Mouse (Mus musculus) gastrocnemius, adult 2 months (tissue): ENCODE data around the gene Krt33a. TPM values are rescaled to one million over a fixed set of nuclear protein-coding genes. Genes with fewer than 3 reads are reported as not detected.

Experiments
- DNase-seq: peaks from one replicate; pipeline ENCODE4 v3.0.0; 2022
- H3K27ac ChIP-seq: fragments of 200-600 bp; 2 replicates; pipeline ENCODE4 v1.8.1; 2022; ENCODE audit warnings: mild to moderate bottlenecking
- H3K4me3 ChIP-seq: fragments of 200-600 bp; 2 replicates; pipeline ENCODE4 v1.8.1; 2022; ENCODE audit warnings: mild to moderate bottlenecking, moderate library complexity
- CTCF ChIP-seq: fragments of 200-600 bp; IDR thresholded peaks from 2 replicates; pipeline ENCODE4 v1.8.1; 2022; ENCODE audit warnings: antibody characterized with exemption, mild to moderate bottlenecking, moderate library complexity
- intact Hi-C: fragments of 180-260 bp; cut with DNase I; formaldehyde crosslinking; loops from one replicate; pipeline ENCODE4 v1.15.1; 2025
- long read RNA-seq, 2 experiments: library from polyadenylated mRNA; stranded (forward); transcript quantifications; one replicate each; pipeline ENCODE4 v2.0.0; 2021
- total RNA-seq, 2 experiments: library from RNA; stranded (reverse); gene quantifications; 2 replicates each; pipeline ENCODE4 v1.2.3; 2021

The Krt33a gene
- total RNA-seq: not detected
- long read RNA-seq, experiment 1: 0 reads
- long read RNA-seq, experiment 2: 0 reads

DNA sequence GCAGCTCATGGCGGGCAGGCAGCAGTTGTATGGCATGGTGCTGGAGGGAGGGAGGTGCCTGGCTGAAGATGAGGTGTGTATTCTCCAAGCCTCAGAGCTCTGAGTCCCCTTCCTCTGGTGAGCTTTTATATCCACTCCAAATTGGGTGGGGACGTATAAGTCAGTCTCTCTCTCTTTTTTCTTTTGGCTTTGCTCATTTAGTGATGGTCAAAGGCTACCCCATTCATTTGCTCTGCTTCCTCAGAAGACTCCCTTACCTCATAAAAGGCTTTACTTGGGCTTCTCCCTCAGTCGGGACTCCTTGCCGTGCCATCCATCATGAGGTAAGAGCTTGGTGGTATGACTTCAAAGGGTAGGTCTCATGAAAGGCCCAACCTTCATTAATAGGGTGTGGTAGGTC is at the start of gene Krt33a:
Krt33a (minus strand) TSS at position 101 of the 400 bp plus-strand sequence.
- intact Hi-C loops: no loop called here
- TF ChIP-seq CTCF: no peak
- no peak within 1 kb of the TSS for H3K27ac ChIP-seq
- H3K4me3 ChIP-seq: no peak within 1 kb of the TSS
- no peak for DNase-seq

DNA sequence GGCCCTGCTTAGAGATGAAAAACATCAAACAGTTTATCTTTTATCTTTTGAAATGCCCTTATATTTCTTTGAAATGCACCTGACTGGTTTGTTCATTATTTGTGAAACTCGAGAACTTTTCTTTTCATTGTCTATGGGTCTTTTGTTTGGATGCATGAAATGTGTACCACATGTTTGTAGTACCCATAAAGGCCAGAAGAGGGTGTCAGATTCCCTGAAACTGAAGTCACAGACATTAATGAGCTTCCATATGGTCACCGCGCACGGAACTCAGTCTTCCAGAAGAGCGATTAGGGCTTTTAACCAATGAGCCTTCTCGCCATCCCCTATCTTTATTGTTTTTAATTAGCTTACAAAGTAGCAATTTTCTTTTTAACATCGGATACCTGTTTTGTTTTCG is 42.9 kb upstream of the Krt33a start:
- intact Hi-C loops: no loop called here
- TF ChIP-seq CTCF: no peak; the same call in 1 of the 2 replicates

DNA sequence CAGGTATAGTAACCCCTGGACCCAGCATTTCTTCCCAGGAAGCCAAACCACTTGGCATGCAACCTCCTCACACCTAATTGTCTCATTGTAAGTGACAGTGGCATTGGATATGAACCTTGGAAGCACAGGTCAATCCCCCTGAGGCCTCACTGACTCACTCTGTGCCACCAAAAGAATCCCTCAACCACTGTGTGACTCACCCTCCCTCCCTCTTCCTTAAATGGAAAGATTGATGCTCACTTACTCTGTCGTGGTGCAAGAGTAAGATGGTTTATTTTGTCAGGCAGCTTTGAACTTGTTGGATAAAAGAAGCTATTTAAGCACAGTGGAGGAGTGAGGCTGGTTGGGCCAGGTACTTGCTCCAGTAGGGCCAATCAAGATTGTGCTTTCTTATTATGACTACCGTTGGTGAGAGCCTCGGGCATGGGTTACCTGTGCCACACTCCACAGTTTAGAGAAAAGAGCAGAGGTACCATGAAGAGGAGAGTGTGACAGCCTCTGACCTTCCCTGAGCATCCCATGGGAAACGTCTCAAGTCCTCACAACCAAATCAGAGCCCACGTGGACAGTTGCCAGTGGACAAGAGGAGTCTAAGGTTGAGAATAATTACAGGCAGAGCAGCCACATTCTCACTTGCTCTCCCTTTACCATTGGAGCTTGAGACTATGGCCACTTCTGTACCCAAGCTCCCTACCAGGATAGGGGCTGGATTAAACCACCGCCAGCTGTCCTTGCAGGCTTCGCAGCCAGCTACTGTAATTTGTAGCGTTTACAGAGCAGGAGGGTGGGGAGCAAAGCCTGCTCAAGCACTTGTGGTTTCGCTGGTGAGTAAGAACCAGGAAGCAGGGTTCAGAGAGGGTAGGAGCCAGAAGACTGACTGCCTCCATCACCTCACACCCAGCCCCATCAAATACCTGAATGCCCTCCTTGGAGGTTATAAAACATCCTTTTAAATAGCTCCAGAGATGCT is 40.0 kb upstream of the Krt33a start:
- intact Hi-C loops: no loop called here
- H3K4me3 ChIP-seq: no peak overlapping the region
- no peak for DNase-seq
- no peak for TF ChIP-seq CTCF
- H3K27ac ChIP-seq: no peak overlapping the region

More for the DNA sequence above, 42.9 kb upstream of the Krt33a start:
- H3K27ac ChIP-seq: no peak overlapping the region
- no peak for DNase-seq
- no peak overlapping the region for H3K4me3 ChIP-seq

DNA sequence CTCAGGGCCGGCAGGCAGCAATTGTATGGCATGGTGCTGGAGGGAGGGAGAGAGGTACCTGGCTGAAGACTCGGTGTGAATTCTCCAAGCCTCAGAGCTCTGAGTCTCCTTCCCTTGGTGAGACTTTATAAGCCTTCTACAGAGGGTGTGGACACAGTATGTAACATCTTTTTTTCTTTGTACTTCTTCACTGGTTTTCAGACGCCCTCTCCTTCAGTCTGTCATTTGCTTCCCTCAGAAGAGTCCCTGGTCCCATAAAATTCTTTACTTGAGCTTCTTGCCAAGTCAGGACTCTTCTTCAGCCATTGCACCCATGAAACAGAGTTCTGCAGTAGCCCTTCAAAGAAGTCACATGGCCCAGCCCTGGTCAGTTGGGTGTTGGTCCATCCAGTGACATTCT is 34.4 kb upstream of the Krt33a start, which contains the start of gene Krt31:
Krt31 (minus strand) TSS at position 101 of the 400 bp plus-strand sequence.
- intact Hi-C loops: no loop called here
- DNase-seq: no peak
- no peak within 1 kb of the TSS for H3K27ac ChIP-seq
- no peak within 1 kb of the TSS for H3K4me3 ChIP-seq
- no peak for TF ChIP-seq CTCF

DNA sequence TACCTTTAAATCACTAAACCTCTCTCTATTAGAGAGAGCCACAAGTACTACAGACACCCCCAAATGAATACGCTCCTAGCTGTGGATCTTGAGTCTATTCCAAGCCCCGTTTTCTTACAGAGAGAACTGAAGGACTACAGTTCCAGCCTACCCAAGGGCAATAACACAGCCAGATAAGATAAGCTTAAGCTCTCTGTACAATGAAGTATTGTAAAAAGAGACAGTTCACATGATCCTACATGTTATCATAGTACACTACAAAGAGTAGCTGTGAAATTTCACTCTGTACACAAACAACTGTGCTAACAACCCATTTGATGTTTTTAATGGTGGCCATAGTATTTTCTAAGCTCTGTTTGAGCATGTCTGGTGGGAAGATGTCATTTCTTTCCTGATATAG is 31.2 kb upstream of the Krt33a start:
- Histone ChIP-seq H3K27ac (no peak overlapping the region), H3K4me3 (no peak overlapping the region)
- intact Hi-C loops: no loop called here
- TF ChIP-seq CTCF: no peak
- DNase-seq: no peak

DNA sequence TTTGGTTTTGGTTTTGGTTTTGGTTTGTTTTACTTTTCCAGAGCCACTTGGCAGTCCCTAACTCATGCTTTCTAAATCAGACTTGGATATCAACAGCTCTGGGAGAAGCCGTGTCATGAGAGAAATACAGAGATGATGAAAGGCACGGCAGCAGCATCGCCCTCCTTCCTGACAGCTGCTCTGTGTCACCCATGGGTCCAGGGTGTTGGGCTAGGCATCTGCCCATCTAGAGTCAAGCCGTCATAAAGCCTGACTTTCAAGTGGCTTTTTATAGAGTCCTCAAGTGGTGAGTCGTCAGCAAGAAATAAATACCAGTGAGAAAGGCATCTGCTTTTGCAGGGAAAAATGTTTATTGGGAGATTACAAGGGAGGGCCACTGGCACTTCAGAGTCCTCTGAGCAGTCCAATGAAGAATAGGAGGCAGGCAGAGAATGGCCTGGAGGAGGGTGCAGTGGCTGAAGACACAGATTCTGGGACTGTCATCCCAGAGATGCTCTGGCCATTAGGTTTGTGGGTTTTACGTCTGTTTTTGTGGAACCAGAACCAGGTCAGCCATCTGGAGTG is 30.4 kb upstream of the Krt33a start:
- intact Hi-C loops: no loop called here
- no peak for TF ChIP-seq CTCF
- no peak overlapping the region for H3K4me3 ChIP-seq
- DNase-seq: no peak
- H3K27ac ChIP-seq: no peak overlapping the region

DNA sequence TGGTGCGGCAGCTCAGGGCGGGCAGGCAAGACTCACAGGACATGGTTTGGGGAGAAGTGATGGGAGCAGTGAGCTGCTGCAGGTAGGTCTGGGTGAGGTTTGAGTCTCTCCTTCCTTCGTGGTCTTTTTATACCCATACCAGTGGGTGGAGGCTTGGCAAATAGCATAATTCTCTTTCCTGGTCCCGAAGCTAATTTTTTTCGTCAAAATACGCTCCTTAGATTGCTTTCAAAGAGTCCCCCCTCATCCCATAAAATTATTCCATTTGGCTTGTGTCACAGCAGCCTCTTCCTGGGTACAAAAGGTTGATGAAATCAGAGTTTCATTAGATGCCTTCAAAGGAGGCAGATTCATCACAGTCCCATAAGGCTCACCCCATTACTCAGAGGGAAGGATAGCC is 25.4 kb upstream of the Krt33a start, which contains the start of gene Krt34:
Krt34 (minus strand) TSS at position 101 of the 400 bp plus-strand sequence.
- Histone ChIP-seq H3K4me3 (no peak within 1 kb of the TSS), H3K27ac (no peak within 1 kb of the TSS)
- DNase-seq: no peak
- intact Hi-C loops: no loop called here
- no peak for TF ChIP-seq CTCF

DNA sequence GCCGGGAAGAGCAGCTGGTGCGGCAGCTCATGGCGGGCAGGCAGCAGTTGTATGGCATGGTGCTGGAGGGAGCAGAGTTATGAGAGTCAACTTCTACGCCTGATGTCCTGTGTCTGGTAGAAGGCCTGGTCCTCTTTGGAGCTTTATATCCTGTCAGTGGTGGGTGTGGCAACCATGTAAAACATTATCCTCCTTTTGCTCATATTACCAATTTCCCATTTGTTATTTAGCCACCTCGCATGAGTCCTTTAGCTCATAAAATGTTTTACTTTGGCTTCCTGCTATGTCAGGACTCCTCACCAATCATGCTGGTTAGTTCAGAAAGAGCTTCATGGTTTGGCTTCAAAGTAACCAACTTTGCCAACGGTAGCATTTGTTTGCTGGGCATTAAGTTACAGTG is 13.8 kb upstream of the Krt33a start, which contains the start of gene Krt33b:
Krt33b (minus strand) TSS at position 101 of the 400 bp plus-strand sequence.
- Histone ChIP-seq H3K27ac (no peak within 1 kb of the TSS), H3K4me3 (no peak within 1 kb of the TSS)
- TF ChIP-seq CTCF: no peak
- no peak for DNase-seq
- intact Hi-C loops: no loop called here

DNA sequence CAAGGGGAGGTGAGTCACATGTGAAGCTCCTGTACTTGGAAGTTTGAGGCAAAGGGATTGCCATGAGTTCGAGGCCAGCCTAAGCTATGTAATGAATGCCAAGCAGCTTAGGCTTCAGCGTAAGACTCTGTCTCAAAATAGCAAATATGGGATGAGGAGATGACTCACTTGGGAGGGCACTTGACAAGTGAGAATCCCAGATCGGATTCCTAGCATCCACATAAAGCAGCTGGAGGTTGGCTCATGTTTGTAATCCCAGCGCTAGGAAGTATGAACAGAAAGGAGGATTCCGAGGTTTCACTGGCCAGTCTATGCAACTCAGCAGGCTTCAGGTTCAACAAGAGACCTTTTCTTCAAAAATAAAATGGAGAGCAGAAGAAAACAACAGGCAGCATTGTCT is 5.4 kb upstream of the Krt33a start:
- intact Hi-C loops: no loop called here
- H3K27ac ChIP-seq: no peak overlapping the region
- H3K4me3 ChIP-seq: no peak overlapping the region
- no peak for DNase-seq
- TF ChIP-seq CTCF: no peak

DNA sequence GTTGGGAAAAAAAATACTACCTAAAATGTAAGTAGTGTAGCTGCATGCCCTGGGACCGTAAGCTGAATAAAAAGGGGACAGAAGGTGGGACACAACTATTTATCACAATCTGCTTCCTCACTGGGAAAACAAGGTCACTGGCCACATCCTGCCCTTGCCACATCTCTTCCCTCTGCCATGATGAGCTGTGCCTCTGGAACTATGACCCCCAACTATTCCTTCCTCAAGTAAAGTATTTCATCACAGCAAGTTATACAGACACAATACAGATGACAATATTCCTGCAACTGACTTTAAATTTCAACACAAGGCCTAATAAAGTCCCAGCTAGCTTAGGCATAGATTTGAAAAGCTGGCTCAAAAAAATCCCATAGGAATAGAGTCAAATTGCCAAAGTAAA is 3.5 kb upstream of the Krt33a start:
- TF ChIP-seq CTCF: no peak
- intact Hi-C loops: no loop called here
- DNase-seq: no peak
- no peak overlapping the region for H3K27ac ChIP-seq
- no peak overlapping the region for H3K4me3 ChIP-seq

DNA sequence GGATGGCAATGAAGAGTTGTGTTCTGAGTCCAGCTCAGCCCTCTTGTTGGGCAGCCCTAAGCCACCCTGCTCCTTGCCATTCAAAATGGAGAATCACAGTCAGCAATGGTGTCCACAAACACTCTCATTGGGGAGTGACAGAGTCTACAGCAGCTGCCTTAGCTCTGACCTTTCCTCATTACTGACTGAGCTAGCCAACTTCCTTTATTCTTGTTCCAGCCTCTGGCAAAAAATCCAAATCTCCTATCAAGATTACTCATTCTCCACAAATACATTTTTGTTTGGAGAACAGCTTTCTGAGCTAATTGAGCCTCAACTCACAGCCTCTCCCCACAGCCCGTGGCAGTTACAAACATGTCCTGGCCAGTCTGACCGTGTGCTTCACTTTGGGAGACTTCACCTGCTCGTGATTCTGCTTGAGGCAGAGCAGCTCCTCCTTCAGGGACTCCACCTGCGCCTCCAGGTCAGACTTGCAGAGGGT is 2.3 kb downstream of the Krt33a start:
- no peak for TF ChIP-seq CTCF
- intact Hi-C loops: no loop called here

DNA sequence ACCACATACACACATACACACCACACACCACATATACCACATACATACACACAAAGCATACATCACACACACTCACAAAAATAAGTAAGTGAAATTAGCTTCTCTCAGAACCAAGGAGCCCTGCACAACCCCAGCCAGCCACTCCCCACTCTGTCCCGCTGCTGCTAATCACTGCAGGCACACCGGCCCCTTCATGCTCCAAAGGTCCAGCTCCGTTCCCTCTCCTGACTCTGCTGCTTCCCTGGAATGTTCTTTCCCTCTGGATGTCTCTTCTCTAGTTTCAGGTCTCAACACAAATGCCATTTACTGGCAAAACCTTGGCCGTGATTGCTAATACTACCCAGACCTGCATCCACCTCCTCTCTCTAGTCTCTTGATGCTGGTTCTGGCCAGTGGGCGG is 5.3 kb downstream of the Krt33a start:
- Histone ChIP-seq H3K27ac (no peak overlapping the region), H3K4me3 (no peak overlapping the region)
- DNase-seq: no peak
- TF ChIP-seq CTCF: no peak
- intact Hi-C loops: no loop called here

More for the DNA sequence above, 2.3 kb downstream of the Krt33a start:
- Histone ChIP-seq H3K4me3 (no peak overlapping the region), H3K27ac (no peak overlapping the region)
- DNase-seq: no peak

DNA sequence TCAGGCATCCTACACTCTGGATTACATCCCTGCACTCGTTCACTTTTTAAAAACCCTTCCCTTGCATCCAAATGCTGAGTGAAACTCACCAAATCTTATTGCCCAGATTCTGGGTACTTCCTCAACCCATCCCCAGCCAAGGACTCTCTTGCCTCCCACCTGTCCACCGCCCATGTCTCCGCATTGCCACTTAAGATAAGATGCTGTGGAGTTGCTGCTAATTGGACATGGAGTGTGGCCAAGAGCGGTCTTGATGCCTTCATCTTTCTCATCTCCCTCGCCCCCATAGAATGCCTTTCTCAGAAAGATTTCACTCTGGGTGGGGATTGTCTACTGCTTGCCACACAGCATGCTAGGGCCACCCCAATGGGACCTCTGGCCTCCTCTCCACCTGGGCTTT is 7.7 kb downstream of the Krt33a start:
- H3K4me3 ChIP-seq: no peak overlapping the region
- intact Hi-C loops: loop anchor here (5.0 kb wide), 1 partner anchor 546 kb away; no protein-coding TSS in a partner anchor
- DNase-seq: no peak
- H3K27ac ChIP-seq: no peak overlapping the region
- TF ChIP-seq CTCF: no peak
